Mouse (Mus musculus): ENCODE measurements around the gene Fbxw11.

DNA sequence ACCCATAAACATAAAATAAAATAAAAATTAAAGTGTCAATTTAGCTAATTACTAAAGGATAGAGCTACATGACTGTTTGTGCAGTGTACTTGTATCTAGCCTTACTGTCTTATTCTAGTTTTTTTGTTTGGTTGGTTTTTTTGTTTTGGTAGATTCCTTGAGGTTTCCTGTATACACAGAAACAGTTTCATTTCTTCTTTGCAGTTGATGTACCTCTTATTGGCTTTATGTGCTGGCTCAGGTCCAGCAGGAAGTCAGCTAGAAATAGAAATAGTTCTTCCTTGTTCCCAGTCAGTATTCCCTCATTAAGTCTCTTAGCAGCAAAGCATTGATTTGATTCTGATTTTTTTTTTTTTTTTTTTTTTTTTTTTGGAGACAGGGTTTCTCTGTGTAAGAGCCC is 35.2 kb upstream of the Fbxw11 start:
- TF ChIP-seq POLR2A (IDR thresholded peaks at IDR 0.05; ENCODE audit: borderline replicate concordance, low read depth, low read length) (no peak), CTCF (IDR thresholded peaks at IDR 0.05; ENCODE audit: low read depth, low read length) (no peak)
